In genomic region chr17:54896198-54896597, GRCm38 (mm10) we compare ENCODE assay signal across 10 mouse cellular contexts.
DNase-seq lines count a peak whose midpoint lies in the region; ATAC-seq and TF ChIP-seq lines count a peak whose summit lies in the region.
"Had no signal": no experiment of that assay in that cellular context is flagged by ENCODE, and none has a peak within 500 bp of the region (broad histone marks: within the 10 kb centered on the region; RNA-seq: fewer than 3 reads in every experiment).

No protein-coding gene starts in this region.

- intact Hi-C loops in heart, adult 2 months (cut with DNase I): no loop called here

- H3K9ac ChIP-seq in heart, adult 2 months (ENCODE audit: low read depth, low read length): no peak overlapping the region
- H3K9ac ChIP-seq in intestine, embryonic 16.5 days (ENCODE audit: low read depth, low read length): no peak overlapping the region
- H3K9ac ChIP-seq: lung, embryonic 15.5 days had no signal

- H3K9me3 ChIP-seq in intestine, embryonic 16.5 days (ENCODE audit: control insufficient read depth, low read length): no peaks in the 10 kb centered on the region
- H3K9me3 ChIP-seq: lung, embryonic 15.5 days had no signal

- no peaks in the 10 kb centered on the region for H3K79me2 ChIP-seq in heart, adult 2 months (replicated peaks; ENCODE audit: control insufficient read depth, insufficient read depth, low read length)

- no peak for TF ChIP-seq POLR2A in heart, adult 2 months (IDR thresholded peaks at IDR 0.05; ENCODE audit: insufficient read depth, low read depth, low read length)
- TF ChIP-seq POLR2A in thymus, adult 2 months (IDR thresholded peaks at IDR 0.05; ENCODE audit: control insufficient read depth, extremely low read depth, insufficient read depth, low read length, poor library complexity): no peak

- TF ChIP-seq CTCF in heart, adult 2 months (IDR thresholded peaks at IDR 0.05): no peak
- no peak for TF ChIP-seq CTCF in layer of hippocampus, adult 2 months (conservative IDR thresholded peaks at IDR 0.05)
- TF ChIP-seq CTCF in thymus, adult 2 months (IDR thresholded peaks at IDR 0.05; ENCODE audit: borderline replicate concordance, control insufficient read depth, extremely low read depth, insufficient read depth, low read length, poor library complexity): no peak

- no peak for ATAC-seq in intestine, embryonic 16.5 days
- ATAC-seq: intestine, postnatal 0 days had no signal

- peak; percentile 2 to 8 for DNase-seq in heart, adult 18-20 months
- no peak for DNase-seq in heart, adult 2 months
- peak; percentile 8 for DNase-seq in right cerebral cortex, adult 18-20 months
- no peak for DNase-seq in right cerebral cortex, postnatal 4 days
- peak in 1 of 2 experiments; percentile 30 for DNase-seq in layer of hippocampus, adult 2 months (ENCODE audit: low spot score in 2 of 2)
- DNase-seq in skeletal muscle tissue, adult 2 months (ENCODE audit: low read depth, low spot score): peak; percentile 30
- no peak for DNase-seq in thymus, adult 2 months

- WGBS in heart, adult 2 months: 48% methylated on average over 4 of the region's 4 CpGs
- WGBS in thymus, adult 2 months: 67% methylated on average over 4 of the region's 4 CpGs
- 51% methylated on average over 4 of the region's 4 CpGs for WGBS in intestine, embryonic 16.5 days

- no peak overlapping the region for H3K4me2 ChIP-seq in intestine, embryonic 16.5 days (ENCODE audit: low read depth, low read length)
- H3K4me2 ChIP-seq: lung, embryonic 15.5 days had no signal

- no peaks in the 10 kb centered on the region for H3K4me1 ChIP-seq in heart, adult 2 months (ENCODE audit: control insufficient read depth, insufficient read depth, low read length)
- H3K4me1 ChIP-seq in thymus, adult 2 months (replicated peaks; ENCODE audit: control insufficient read depth, insufficient read depth, low read length): no peaks in the 10 kb centered on the region
- H3K4me1 ChIP-seq in intestine, embryonic 16.5 days (ENCODE audit: control insufficient read depth, insufficient read depth, low read length): no peaks in the 10 kb centered on the region
- H3K4me1 ChIP-seq: lung, embryonic 15.5 days had no signal

- H3K27me3 ChIP-seq in heart, adult 2 months (ENCODE audit: control insufficient read depth, insufficient read depth, low read length): no peaks in the 10 kb centered on the region
- no peaks in the 10 kb centered on the region for H3K27me3 ChIP-seq in thymus, adult 2 months (ENCODE audit: control insufficient read depth, insufficient read depth, low read length)
- no peaks in the 10 kb centered on the region for H3K27me3 ChIP-seq in intestine, embryonic 16.5 days (replicated peaks; ENCODE audit: control insufficient read depth, insufficient read depth, low read length)
- H3K27me3 ChIP-seq: lung, embryonic 15.5 days had no signal

- H3K4me3 ChIP-seq in heart, adult 2 months: no peak overlapping the region
- peak overlapping the region; percentile 6; the same call in 1 of the 2 replicates for H3K4me3 ChIP-seq in layer of hippocampus, adult 2 months
- no peak overlapping the region for H3K4me3 ChIP-seq in thymus, adult 2 months (ENCODE audit: control insufficient read depth, insufficient read depth, low read length)
- H3K4me3 ChIP-seq in intestine, embryonic 16.5 days (ENCODE audit: low read length): no peak overlapping the region
- H3K4me3 ChIP-seq: lung, embryonic 15.5 days had no signal

- H3K36me3 ChIP-seq in heart, adult 2 months (ENCODE audit: control insufficient read depth, insufficient read depth, low read length): no peaks in the 10 kb centered on the region
- H3K36me3 ChIP-seq in thymus, adult 2 months (ENCODE audit: control insufficient read depth, insufficient read depth, low read length): no peaks in the 10 kb centered on the region
- H3K36me3 ChIP-seq in intestine, embryonic 16.5 days (ENCODE audit: control insufficient read depth, insufficient read depth, low read length): no peaks in the 10 kb centered on the region
- H3K36me3 ChIP-seq: lung, embryonic 15.5 days had no signal

- H3K27ac ChIP-seq in heart, adult 2 months: no peak overlapping the region; the same call in 1 of the 2 replicates
- peak overlapping the region; percentile 46 for H3K27ac ChIP-seq in layer of hippocampus, adult 2 months
- H3K27ac ChIP-seq in thymus, adult 2 months (ENCODE audit: control insufficient read depth, insufficient read depth, low read length): no peak overlapping the region
- no peak overlapping the region for H3K27ac ChIP-seq in intestine, embryonic 16.5 days (ENCODE audit: low read length)
- H3K27ac ChIP-seq: lung, embryonic 15.5 days had no signal

- TF ChIP-seq EP300 in heart, adult 2 months (IDR thresholded peaks at IDR 0.05; ENCODE audit: insufficient read depth, low read depth, low read length): no peak

Comparison
In these comparisons a context has a peak if more than half of its experiments do, and no peak if none do; other contexts are left out.
1. DNase-seq: peak in heart, adult 18-20 months (2 of 2), right cerebral cortex, adult 18-20 months (single experiment) and skeletal muscle tissue, adult 2 months (single experiment); none in heart, adult 2 months (0 of 2), right cerebral cortex, postnatal 4 days (single experiment) and thymus, adult 2 months (single experiment).